Mouse (Mus musculus) left cerebral cortex, postnatal 10 days (tissue): ENCODE results near the gene Zfp574. TPM values are rescaled to one million over a fixed set of nuclear protein-coding genes. Genes with fewer than 3 reads are reported as not detected.

Experiments used
- DNase-seq, 2 experiments: peaks; one replicate each; pipeline ENCODE4 v3.0.0; 2021 to 2022; ENCODE audit warnings: low spot score in 2 of 2, mixed read lengths in 1 of 2; ENCODE audit errors: extremely low spot score in 1 of 2
- intact Hi-C: fragments of 180-260 bp; cut with DNase I; formaldehyde crosslinking; loops from one replicate; pipeline ENCODE4 v1.15.1; 2025
- total RNA-seq, 2 experiments: library from RNA; stranded (reverse); gene quantifications; 2 replicates each; pipeline ENCODE4 v1.2.3; 2021

Gene Zfp574
- total RNA-seq, 2 experiments from 2014 or later: 26.0 to 27.1 TPM

DNA sequence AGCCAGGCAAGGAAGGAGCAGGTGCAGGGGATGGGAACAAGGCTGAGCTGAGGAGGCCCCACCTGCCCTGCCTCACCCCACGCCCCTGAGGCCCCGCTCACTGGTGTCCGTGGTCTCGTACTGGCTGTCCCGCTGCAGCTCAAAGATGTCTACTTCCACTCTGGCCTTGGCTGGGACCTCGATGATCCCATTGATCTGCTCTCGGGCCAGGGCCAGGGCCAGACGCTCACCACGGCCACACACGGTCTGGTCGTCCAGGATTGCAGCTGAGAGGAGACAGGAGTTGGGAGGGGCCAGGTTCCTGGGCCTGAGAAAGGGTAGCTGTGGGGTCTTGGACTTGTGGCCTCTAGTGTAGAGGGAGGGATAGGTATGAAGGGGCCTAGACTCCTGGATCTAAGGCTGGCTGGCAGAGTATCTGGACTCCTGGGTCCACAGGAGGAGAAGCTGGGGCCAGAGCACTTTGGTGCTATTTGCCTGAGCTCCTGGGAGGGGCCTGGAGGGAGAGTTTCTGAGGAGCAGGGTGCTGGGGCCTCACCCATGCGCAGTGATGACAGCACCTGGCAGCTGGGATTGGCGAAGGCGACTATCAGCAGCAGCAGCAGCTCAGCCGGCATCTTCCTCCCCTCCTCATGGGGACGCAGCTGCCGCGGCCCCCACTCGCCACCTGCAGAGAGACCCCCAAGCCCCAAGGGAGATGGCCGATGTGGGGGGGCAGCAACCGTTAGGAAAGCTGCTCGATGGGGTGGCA lies 4.3 kb upstream of the Zfp574 start:
- intact Hi-C loops: no loop called here
- no peak for DNase-seq

DNA sequence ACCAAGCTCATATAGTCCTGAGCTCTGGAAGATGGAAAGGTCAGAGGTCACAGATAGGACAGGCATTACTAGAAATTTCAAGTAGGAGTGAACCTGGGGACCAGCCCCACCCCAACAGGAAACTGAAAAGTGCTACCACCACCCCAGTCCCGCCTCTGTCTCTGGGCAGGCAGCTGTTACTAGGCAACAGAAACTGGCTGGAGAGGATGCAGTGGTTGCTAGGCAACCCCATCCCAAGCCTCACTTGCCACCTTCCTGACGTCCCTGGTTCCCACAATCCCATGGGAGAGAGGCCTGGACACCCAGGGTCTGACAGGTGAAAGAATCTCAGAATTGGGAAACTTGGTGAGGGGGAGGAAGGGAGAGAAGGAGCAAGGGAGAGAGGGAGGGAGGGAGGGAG lies 3.6 kb upstream of the Zfp574 start:
- peak; percentile 54 to 69 for DNase-seq
- intact Hi-C loops: no loop called here

DNA sequence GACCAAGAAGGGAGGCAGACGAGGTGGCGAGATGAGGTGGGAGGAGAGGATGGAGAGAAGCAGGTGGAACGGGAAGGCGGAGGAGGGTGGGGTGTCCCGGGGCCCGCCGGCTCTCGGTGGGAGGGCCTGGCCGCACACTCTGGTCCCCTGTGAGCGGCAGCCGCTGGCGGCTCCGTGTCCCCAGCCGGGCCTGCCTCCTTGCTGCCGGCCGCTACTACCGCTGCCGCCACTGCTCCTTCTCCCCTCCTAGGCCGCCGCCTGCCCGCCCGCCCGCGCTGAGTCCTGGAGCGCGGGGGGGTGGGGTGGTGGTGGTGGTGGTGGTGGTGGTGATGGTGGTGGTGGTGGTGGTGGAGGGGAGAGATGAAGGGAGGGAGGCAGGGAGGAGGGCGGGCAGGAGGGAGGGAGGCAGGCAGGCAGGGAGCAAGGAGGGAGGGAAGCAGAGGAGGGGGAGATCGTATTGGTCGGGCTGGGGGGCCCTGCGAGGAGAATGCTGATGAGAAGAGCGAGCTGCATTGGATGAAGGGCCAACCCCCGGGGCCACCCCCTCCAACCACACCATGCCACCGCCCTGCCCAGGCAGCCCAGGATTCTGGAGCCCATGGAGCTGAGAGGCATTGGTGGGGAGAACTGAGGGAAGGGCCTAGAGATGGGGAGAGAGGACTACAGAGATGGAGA lies 486 bp downstream of the Zfp574 start:
- intact Hi-C loops: no loop called here
- DNase-seq: peak; percentile 77 to 84

DNA sequence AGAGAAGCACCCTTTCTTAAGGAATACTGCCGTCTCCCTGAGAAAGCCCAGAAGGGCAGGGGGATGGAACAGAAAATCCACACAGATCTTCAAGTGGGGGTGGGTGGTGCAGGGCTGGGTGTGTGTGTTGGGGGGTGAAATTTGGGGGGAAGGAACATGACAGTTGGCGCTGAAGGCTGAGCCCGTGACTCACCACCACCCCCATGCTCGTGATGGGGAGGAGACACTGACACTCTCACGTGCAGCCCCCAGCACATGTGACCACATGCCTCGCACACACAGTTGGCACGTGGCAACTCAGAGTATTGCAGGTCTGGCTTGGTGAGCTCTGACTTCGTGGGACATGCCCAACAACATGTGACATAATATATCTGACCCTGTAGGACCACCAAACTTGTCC lies 1.6 kb downstream of the Zfp574 start:
- intact Hi-C loops: no loop called here

DNA sequence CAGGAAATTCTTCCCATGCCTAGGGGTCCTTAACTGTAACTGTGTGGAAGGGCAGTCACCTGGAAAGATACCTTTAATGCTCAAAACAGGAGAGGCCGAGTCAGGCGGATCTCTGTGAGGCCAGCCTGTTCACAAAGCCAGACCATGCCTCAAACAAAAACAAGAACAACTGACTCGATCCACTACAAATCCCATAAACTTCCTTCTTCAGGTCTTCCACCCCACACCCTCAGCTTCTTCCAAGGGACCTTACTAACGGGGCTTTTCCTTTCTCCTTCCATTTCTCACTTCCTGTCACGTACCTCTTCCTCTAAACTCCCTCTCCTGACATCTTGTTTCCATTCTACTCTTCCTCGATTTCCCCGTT lies 3.9 kb downstream of the Zfp574 start:
- intact Hi-C loops: no loop called here
- DNase-seq: no peak

More for the DNA sequence above, 1.6 kb downstream of the Zfp574 start:
- DNase-seq: peak; percentile 46 to 77

DNA sequence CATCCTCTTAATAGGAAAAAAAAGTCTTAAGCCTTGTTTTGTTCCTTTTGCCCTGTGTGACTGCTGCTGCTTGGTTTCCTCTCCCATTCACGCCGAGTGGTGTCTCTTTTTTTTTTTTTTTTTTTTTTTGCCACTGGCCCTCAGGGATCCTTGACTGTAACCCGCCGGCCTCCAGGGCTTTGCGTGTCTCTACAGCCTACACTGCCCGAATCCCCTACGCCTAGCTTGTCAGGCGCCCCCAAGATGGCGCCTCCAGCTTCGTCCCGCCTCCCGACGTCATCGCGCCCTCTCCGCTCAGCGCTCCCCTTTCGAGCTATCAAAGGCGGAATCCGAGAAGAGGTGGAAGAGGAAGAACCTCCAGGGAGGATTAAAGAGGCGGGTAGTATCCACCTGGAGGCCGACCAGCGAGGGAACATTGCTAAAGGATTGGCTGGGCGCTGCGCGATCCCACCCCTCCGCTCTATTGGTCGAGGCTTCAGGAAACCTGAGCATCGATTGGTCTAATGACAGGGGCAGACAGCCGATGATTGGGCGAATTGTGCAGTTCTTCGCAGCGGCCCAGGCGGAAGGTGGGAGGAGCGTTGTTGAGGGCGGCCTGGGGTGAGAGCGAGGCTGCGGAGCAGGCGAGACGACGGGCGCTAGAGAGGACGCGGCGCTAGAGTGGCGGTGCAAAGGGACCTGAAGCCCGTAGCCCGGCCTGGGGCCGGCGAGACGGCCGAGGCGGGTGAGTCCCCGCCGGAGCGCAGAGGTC lies 4.5 kb downstream of the Zfp574 start:
- DNase-seq: peak; percentile 98 to 99
- intact Hi-C loops: no loop called here

DNA sequence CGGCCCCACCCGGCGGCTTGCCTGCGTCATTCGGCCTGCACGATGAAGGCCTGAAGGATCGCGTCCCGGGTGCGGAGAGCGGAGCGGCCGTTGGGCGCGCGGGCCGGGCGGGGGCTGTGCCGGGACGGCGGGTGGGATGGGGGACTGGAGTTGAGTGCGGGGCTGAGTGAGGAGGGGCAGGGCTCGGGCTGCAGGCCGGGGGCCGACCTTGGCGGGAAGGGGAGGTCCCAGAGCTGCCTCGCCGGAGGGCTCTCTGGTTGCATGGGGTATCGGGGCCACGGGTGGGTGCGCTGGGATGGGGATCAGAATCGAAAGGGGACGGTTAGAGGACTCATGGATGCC lies 5.0 kb downstream of the Zfp574 start:
- intact Hi-C loops: no loop called here

DNA sequence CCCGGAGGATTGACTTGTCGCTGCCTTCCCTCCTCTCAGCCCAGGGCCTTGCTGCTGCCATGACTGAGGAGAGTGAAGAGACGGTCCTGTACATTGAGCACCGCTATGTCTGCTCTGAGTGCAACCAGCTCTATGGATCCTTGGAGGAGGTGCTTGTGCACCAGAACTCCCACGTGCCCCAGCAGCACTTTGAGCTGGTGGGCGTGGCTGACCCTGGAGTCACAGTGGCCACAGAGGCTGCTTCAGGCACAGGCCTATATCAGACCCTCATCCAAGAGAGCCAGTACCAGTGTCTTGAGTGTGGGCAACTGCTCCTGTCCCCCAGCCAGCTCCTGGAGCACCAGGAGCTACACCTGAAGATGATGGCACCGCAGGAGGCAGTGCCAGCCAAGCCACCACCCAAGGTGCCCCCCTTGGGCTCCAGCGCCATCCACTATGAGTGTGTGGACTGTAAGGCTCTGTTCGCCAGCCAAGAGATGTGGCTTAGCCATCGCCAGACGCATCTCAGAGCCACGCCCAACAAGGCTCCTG lies 7.2 kb downstream of the Zfp574 start:
- DNase-seq: no peak
- intact Hi-C loops: no loop called here

More for the DNA sequence above, 5.0 kb downstream of the Zfp574 start:
- DNase-seq: no peak

DNA sequence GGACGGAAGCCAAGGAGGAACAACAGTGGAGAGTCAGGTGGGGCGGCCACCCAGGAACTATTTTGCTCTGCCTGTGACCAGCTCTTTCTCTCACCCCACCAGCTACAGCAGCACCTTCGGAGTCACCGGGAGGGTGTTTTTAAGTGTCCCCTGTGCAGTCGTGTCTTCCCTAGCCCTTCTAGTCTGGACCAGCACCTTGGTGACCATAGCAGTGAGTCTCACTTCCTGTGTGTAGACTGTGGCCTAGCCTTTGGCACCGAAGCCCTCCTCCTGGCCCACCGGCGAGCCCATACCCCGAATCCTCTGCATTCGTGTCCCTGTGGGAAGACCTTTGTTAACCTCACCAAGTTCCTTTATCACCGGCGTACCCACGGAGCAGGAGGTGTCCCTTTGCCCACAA lies 8.1 kb downstream of the Zfp574 start:
- no peak for DNase-seq
- intact Hi-C loops: no loop called here

DNA sequence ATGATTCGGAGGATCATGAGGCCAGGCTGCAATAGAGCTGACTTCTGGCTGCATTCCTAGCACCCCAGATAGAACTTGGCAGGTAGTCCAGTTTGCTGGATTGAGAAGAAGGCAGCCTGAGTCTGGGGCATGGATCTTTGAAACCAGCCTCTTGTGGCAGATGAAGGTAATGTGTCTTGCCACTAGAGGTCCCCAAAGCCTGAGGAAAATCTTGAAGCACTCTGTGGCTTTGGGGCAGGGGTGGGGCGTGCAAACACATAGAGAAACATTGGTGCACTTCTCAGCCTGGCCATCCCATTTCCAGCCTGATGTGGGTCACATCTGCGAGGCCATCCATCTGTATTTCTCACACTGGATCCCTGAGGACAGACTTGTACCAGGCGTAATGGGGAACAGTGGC lies 10.1 kb downstream of the Zfp574 start:
- peak in 1 of 2 experiments; percentile 51 for DNase-seq

DNA sequence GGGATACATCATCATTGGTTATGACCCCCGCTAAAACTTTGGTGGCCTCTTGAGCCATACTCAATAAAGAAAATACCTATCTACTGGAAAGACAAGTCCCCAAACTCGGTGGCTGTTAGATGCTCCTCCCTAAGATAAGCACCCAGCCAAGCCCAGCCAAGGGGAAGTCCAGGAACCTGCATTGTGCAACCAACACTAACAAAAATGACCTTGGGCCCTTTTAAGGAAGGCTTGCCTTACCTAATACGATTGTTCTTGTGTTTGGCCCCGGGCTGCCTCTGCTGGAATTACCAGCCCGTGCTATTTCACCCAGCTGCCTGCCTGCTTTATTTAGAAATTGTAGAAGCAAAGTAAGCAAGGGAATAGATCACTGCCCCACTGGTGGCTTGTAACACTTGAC lies 12.3 kb downstream of the Zfp574 start:
- intact Hi-C loops: no loop called here
- no peak for DNase-seq

More for the DNA sequence above, 10.1 kb downstream of the Zfp574 start:
- intact Hi-C loops: no loop called here

DNA sequence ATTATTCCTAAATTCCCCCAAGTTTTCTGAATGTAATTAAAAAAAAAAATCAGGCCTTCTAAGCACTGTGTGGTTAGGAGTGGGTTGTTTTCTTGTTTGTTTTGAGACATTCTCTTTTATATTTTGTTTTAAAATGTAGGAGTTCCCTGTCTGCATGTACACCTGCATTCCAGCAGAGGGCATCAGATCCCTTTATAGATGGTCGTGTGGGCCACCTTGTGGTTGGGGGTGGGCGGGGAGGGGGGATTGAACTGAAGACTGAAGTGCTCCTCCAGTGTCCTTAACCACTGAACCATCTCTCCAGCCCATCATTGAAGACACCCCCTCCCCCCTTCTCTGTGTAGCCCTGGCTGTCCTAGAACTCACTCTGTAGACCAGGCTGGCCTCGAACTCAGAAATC lies 14.3 kb downstream of the Zfp574 start:
- intact Hi-C loops: no loop called here
- no peak for DNase-seq

DNA sequence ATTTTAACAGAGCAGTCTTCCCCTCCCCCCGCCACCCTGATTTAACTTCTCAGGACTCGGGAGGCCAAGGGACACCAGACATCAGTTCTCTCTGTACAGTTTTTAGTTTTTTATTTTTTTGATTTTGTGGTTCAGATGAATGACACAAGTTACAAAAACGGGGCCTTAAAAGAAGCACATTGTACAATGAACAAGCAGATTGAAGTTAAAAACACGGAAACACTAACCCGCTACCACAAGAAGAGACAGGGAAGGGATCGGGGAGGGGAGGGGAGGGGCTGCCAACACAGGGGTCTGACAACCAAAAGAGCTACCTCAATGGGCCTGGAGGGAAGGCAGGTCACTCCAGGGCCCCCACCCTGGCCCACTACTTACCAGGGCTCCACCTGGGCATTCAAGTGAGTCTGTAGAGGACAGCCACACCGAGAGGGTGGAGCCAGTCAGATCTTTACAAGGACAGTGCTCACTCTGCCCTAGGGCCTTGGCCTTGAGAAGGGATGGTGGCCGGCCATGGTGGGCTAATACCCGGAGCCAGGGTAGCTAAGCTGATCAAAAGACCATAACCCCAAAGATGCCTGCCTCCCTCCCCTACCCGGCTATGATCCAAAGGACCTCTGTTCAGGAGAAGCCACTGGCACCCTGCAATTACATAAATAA lies 15.0 kb downstream of the Zfp574 start:
- no peak for DNase-seq
- intact Hi-C loops: no loop called here

DNA sequence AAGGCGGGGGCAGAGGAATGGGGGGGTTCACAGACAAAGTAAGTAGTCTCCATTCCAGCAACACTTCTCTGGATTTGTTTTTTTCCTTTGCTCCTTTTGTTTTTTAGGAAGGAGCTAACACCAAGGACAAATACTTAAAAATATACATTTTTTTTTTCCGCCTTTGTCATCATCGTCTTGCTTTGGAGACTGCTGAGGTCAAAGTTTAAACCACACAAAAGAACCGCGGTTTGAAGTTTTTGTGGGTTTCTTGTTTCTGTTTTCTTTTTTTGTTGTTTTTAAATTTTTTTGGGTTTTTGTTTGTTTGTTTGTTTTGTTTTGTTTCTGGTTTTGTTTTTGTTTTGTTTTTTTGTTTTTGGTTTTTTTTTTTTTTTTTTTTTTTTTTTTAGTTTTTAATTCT lies 15.6 kb downstream of the Zfp574 start:
- no peak for DNase-seq
- intact Hi-C loops: no loop called here

DNA sequence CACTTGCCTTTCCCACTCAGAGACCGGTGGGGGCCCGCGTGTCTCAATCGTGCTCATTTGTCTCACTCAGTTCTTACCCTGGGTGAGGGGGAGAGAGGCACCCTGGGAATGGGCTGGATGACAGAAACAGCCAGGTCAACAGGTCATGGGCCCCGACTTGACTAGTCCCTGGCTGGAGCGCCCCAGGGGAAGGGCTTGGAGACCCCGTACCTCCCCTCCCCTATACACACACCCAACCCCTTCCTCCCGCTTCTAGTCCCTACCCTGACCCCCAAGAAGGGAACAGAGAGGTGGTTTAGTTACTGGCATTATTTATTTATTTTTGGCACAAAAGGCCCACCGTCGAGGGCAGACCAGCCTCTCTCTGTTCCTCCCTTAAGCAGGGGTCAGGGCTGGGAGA lies 16.2 kb downstream of the Zfp574 start:
- DNase-seq: no peak
- intact Hi-C loops: no loop called here

DNA sequence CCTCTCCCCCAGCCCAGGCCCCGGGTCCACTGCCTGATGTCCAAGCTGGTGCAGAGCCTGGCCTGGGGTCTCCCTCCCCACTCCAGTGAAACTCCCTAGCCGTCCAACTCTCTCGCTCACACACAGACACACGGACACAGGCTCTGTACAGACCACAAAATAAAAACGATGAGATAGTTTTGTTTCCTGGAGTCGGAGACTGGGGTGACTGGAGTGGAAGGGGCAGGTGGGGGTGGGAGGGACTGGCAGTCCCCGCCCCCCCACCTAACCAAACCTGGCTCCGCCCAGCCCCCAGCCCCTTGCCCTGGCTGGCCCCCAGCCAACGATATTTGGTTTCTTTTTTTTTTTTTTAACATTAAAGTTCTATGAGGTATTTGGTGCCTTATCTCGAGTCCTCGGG lies 16.6 kb downstream of the Zfp574 start:
- intact Hi-C loops: no loop called here
- DNase-seq: no peak

DNA sequence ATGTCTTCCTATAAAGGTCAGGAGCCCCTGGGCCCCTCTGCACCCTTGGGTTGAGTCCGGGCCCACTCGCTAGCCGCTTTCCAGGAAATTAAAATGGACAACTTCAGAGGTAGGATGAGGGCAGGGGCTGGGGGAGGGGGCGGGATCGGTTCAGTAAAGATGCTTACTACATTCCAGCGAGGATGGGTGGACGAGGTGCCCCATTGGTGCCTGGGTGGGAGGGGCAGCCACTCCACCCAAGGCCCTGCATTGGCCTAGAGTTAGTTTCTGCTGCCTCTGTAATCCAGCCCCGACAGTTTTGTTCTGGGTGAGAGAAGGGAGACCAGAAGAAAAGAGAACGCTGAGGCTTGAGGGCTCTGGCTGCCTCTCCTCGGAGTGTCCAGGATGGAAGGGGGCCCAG lies 17.5 kb downstream of the Zfp574 start:
- intact Hi-C loops: no loop called here
- no peak for DNase-seq

DNA sequence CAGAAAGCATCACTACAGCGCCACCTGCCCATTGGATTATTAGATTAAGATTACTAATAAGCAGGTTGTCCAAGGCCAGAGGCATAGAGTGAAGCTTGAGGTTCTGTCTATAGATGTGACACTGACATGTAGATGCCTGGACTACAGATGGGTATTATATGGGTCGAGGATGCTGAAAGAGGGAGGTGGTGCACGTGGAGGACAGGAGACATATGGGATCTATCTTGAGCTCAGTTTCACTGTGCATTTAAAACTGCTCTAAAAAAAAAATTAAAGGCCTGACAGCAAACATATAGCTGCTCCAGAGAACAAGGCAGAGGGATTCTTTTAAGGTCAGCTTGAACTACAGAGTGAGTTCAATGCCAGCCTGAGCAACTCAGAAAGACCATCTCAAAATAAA lies 25.8 kb downstream of the Zfp574 start:
- intact Hi-C loops: no loop called here
- no peak for DNase-seq

DNA sequence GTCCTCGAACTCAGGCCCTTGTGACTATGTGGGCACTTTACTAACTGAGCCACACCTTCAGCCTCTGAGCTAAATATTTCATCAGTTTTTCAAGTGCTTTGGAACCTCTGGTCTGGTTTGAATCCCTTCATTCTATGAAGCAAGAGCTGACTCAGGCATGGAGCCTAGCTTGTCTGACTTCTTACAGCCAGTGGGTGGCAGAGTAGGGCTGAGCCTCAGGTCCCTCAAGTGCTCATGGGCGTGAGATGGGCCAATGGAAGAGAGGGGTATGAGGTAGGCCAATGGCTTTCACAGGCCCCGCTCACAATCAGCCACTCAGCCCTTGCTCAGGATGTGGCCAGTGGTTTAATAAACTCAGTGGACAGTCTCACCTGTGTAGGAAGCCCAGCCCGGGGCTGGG lies 27.2 kb downstream of the Zfp574 start:
- no peak for DNase-seq
- intact Hi-C loops: no loop called here
